Mouse (Mus musculus) kidney, adult 9 months (tissue): ENCODE measurements around the gene Trim10.
A peak's percentile ranks its signal among the peaks of the same experiment; 100 is the strongest.
"Not testable (repeated sequence)": the region's sequence is repeated elsewhere in the genome, so short reads cannot be mapped to it uniquely, and the experiment has no call there.

Experiments
- DNase-seq: peaks from one replicate; pipeline ENCODE4 v3.0.0; 2022

Trim10 gene

DNA sequence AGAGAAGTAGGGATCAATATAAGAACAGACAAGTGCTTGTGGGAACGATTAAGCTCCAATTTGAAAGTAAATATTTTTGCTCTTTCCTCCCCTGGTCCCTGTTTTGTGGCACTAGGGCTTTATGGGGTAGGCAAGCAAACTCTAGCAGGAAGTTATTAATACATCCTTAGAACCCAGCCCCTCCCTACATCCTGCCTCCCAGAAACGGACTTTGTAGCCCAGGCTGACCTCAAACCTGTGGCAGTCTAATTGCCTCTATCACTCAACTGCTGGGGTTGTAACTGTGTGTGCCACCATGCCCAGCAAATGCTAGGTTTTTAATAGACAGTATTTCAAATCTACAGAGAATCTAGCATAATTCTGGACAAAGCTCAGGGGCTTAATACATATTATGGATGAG lies 7.7 kb upstream of the Trim10 start:
- DNase-seq = no peak

DNA sequence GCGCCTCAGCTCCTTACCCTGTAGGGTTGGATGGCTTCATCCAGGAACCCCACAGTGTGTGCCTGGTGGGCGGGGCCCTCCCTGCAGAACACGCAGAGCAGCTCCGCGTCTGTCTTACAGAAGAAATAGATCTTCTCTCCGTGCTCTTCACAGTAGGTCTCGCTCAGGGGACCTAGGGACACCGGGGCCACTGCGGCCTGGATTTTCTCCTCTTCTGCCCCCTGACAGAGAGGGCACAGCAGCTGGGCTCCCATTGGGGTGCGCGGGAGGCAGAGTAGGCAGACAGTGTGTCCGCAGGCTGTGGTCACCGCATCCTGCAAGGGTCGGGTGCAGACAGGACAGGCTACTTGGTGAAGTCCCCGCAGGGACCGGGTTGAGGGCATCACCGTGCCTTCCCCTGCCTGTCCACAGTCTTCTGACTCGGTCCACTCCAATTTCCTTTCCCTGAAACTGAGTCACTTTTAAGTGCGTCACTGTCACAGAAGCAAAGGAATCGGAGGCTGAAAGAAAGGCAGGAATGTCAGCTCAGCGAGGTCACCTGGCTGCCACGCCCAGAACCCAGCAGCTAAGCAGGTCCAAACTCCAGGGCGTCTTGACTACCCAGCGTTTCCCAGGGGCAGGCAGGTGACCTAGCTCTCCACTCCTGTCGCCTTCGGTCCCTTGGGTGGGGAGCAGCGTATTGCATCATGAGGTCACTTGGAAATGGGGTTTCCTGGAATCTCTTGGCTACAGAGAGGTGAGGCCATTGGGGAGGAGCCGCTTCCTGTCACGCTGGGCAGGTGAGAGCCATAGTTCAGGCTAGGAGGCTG lies 2.5 kb upstream of the Trim10 start, which contains the start of gene Trim15:
Gene Trim15, minus strand, starts transcription at position 492 of the 809 bp plus-strand sequence.
- DNase-seq = peak; percentile 33

DNA sequence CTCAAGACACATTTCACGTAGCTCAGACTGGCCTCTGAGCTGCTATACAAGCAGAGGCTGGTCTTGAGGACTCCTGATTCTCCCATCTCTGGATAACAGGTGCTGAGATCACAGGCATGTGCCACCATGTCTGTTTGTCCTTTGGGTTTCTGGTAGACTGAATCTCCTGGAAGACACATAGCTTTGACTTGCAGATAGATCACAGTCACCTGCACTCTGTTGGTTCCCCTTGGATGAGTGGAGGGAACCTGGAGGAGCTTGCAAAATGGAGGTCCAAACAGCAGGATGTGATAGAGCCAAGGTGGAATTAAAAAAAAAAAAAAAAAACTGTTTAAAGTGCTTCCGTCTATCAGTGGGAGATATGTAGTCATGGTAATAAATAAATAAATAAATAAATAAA lies 538 bp upstream of the Trim10 start:
- no peak for DNase-seq

DNA sequence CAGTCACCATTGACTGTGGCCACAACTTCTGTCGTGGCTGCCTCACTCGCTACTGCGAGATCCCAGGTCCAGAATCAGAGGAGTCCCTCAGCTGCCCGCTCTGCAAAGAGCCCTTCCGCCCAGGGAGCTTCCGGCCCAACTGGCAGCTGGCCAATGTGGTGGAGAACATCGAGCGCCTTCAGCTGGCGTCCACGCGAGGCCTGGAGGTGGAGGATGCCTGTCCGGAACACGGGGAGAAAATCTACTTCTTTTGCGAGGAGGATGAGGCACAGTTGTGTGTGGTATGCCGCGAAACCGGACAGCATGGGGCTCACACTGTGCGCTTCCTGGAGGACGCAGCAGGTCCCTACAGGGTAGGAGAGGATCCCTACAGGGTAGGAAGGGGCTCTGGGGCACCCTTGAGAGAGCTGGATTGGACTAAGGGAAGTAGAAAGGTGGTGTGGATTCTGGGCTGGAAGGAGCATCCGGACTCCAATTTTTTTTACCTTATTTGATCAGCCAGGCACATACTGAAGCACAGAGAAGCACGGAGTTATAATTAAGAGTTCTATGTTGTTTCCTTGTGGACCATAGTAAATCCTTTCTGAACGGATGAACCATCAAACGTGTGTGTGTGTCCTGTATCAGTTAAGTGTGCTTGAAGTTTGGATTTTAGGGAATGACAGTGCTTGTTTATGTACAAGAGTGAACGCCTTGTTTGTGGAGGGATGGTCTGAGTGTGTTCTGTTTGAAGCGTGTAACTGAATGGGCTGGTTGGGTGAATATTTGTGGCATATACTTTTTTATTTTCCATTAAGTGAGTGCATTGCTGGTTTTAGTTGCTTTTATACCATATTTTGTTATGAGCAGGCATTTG lies 809 bp downstream of the Trim10 start:
- DNase-seq = no peak

DNA sequence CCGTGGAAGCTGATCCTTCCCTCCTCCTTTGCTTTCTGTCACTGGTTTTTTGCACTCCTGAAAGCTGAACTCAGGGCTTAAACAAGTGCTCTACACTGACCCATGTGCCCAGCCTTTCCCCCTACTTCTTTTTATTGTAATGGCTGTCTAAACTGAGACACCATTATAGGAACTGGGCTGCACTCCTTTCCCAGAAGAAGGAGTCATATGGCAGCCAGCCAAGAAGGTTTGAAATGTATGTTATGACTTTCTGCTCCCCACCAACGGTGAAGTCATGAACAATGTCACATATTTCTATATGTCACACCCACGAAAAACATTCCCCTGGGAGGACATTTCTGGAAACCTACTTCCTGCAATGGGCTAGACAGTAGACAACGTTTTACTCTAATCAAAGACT lies 5.3 kb downstream of the Trim10 start:
- no peak for DNase-seq

DNA sequence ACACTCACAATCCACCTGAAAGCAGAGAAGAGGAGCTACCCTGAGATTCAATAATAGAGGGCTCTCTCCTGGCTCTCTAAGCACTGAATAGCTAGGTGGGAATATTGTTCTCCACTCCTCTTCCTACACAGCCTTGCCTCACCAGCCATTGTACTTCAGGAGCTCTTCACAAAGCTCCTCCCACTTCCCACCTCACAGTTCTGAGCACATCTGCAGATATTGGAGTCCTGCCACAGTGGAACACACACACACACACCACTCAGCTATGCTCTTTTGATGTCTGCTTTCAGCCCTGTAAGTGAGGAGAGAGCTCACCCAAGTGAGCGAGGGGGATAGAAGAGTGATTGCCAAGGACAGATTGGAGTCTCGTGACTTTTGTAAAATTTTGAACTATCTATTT lies 14.0 kb downstream of the Trim10 start:
- DNase-seq = no peak

DNA sequence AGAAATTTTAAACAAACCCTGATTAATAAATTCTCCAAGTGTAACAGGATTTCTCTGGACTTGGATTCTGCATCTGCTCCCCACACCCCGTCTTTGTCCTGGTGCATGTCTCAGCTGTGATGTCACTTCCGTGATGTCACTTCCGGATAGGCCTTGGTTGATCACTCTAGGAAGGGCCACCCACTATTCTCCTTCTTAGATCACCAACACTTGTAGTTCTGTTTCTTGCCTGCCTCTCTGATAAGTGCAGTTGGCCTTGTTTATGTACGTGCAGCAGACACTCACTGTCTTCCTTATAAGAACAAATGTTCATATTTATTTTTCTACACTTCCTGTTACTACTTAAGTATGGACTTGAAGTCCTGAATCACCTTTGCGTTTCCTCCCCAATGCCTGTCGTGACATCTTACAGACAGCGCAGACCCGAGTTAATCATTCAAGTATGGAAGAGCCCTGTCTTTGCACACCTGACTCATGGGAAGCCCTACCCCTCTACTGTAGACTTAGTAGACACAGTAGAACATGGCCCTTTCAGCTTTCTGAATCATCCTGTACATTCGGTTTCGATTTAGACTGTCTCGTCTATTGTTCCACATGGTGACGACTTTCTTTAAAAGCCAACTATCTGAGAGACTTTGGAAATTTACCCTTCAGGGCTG lies 15.9 kb downstream of the Trim10 start:
- DNase-seq = no peak

DNA sequence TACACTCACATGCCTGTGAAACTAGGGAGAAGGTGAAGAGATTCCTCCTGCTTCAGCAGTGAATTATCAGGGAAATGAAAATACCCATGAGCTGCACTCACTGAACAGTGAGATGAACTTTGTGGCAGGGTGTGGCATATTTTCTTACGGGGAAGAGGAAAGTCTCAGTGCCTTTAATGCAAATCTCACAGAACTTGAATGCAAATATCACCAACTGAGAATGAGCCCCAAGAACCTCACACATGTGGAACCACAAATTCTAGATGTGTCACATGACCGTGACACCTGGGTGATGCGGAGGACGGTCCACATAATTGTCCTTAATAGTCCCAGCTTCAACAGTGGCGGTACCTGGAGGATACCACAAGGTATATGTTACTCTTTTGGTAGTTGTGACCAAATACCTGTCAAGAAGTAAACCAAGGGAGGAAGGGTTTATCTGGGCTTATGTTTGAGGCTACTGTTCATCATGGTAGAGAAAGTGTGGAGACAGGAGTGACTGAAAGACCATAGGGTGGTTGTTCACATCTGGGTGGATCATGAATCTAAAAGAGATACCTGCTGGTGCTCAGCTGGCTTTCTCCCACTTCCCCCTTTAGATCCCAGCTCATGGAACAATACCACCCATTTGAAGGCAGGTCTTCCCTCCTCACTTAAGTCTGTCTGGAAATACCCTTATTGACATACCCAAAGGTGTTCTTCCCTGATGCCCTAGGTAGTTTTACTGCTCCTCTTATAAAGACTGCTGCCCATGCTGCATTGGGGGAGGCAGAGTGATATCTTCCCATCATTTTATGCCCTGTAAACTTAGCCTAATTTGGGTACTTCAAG lies 20.9 kb downstream of the Trim10 start, which contains the start of gene Trim40:
Gene Trim40, minus strand, starts transcription at position 51 of the 831 bp plus-strand sequence.
- DNase-seq = no peak

DNA sequence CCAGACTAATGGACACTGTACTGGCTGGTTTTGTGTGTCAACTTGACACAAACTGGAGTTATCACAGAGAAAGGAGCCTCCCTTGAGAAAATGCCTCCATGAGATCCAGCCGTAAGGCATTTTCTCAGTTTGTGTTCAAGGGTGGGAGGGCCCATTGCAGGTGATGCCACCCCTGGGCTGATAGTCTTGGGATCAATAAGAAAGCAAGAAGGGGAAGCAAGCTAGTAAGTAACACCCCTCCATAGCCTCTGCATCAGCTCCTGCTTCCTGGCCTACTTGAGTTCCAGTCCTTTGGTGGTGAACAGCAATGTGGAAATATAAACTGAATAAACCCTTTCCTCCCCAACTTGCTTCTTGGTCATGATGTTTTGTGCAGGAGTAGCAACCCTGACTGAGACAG lies 22.1 kb downstream of the Trim10 start:
- DNase-seq = not testable (repeated sequence)

DNA sequence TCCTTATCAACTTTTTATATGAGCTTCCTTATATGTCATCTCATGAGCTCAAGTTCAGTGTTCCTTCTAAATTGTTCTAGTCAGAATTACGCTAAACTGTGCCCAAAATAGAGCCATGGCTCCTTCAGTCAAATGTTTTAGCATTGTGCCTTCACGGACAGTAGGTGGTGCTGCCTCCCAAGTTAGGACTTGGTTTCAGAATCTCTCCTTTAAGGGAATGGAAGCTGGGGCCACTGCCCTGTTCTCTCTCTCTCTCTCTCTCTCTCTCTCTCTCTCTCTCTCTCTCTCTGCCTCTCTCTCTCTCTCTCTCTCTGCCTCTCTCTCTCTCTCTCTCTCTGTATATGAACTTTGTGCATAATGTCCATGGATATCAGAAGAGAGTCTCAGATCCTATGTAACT lies 23.0 kb downstream of the Trim10 start:
- peak; percentile 40 for DNase-seq

DNA sequence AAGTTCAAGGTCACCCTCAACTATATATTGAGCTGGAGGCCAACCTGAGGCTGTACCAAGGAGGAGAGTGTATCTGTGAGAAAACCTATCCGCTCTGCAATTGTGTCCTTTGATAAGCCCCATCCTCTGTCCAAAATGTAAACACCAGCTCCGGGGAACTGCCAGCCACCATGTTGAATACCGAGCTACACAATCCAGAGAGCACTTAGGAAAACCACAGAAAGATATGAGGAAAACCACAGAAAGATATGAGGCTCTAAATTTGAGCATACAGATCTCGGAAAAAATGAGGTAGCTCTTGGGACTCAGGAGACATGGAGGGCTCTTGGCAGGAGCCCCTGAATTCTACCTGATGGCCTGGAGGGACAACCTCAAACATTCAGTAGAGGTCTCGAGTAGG lies 24.0 kb downstream of the Trim10 start:
- no peak for DNase-seq

DNA sequence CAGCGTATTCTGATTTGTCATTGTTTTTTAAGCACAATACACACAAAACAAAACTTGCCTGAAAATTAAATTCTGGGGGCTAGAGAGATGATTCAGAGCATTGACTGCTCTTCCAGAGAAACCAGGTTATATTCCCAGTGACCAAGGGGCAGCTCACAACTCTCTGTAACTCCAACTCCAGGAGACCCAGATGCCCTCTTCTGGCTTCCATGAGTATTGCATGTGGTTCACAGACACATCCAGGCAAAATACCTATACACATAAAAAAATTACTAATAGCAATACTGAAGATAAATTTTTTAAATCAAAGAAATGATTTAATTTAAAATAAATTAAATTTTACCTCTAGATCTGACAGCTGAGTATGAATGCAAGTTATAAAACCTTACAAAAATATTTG lies 27.2 kb downstream of the Trim10 start:
- DNase-seq = peak; percentile 52

DNA sequence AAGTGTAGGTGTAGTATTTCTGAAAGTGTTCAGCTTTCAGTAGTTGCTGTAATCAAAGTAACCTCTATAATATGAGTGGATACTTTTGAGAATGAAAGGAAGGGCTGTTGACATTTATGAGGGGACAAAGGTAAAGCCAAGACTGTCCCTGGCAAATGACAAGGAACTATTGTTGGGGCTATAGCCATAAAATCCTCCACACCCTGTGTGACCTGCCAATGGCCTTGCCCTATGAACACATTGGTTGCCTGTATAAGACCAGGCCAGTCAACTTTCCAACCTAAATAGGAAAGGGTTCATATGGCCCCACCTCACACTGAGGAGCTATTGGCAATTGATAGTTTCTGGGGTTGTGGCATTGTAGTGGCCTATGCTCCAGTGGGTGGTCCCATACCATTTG lies 27.7 kb downstream of the Trim10 start:
- no peak for DNase-seq

DNA sequence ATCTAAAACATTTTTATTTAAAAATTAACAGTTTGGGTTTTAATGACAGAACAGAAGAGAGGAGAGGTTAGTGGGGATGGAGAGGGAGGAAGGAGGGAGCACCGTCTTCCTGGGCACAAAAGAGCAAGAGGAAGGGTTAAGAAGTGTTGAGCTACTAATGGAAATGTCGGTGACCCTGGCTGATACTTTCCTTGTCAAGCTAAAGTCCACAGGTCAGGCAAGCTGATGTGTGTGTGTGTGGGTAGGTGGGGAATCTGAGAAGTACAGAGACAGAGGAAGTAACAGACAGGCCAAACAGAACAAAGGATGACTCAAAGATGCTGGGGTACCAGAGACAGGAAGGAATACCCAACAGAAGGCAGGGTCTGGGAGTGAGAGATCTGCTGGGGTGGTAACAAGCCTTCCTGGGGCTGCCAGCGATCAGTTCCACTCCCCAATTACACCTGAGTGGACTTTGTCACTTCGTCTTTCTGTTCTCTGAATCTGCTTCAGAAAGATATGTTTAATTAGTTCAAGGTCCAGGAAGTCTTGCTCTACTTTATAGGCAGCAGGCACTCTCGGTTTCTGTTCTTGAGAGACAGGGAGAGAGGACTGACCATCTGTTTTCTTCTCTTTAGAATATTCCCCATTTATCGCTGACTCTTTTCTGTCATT lies 28.3 kb downstream of the Trim10 start, which contains the start of gene Trim31:
Gene Trim31, plus strand, starts transcription at position 567 of the 654 bp plus-strand sequence.
- DNase-seq = no peak

DNA sequence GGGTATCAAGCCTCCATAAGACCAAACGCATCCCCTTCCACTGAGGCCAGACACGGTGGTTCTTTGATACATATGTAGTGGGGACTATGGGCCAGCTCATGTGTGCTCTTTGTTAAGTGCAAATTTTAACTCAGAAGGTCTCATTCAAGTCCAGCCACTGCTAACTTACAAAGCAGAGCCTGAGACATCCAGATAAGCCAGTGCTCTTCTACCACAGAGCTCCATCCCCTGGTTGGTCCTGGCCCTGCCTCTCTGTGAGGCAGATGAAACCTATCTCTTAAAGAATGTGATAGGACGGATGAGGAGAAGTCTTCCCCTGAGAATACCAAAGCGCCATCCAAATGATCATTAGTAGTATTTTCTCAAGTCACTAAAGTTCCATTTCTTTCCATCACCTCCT lies 30.0 kb downstream of the Trim10 start:
- no peak for DNase-seq

DNA sequence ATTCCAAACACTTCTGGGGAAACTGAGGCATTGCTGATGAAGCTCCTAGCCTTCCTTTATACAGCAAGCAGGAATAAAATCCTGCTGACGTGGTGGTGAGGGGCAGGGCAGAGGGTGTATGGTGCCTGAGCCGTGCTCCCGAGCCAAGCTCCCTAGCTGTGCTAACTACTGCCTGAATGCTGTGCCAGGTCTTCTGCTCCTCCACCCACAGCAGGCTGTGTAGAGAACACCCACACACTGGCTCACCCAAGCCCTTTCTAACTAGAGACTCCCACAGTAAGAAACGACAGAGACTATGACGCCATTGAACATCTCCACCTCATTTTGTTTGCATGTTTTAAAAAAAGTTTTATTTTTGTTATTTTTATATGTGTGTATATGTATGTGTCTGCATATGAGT lies 30.6 kb downstream of the Trim10 start:
- no peak for DNase-seq

DNA sequence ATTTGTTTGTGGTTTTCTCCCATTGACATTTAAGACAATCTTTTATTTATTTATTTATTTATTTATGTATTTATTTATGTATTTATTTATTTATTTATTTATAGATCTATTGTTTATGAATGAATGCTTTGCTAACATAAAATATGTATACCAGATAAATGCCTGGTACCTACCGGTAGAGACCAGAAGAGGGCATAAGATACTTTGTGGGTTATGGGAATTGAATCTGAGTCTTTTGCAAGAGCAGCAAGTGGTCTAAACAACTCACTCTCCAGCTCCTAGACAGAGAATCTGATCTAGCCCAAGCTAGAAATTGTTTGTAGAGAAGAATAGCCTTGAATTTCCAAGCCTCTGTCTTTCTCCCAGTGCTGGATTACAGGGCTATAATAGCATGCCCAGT lies 31.3 kb downstream of the Trim10 start:
- DNase-seq = no peak

DNA sequence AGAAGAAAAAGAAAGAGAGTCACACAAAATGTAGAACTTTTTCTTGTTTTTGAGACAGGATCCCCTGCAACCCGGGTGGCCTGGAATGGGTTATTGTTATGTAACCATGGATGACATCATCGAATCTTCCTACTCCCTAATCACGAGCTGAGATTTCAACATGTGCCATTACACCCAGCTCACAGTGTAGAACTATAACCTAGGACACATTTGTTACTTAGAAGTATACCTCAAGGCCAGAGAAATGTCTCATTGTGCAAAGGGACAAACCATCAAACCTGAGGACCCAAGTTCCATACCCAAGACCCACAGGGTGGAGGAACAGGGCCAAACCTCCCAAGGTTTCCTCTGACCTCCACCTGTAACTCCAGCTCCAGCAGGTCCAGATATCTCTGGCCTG lies 34.3 kb downstream of the Trim10 start:
- DNase-seq = no peak

DNA sequence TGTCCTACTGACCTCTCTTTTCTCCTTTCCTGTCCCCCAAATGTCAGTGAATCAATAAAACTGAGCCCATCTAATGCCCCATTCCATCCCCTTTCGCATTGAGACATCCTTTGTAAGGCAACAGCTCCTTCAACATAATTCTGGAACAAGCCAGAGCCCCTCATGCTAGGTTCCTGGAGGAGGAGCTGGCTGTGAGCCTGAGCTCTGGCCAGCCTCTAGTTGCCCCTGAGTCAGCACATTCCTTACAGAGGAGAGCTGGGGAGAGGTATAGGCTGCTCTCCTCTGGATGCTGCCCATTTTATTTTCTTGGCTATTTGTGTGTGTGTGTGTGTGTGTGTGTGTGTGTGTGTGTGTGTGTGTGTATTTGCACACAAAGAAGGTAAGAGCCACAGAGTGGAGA lies 38.9 kb downstream of the Trim10 start:
- DNase-seq = no peak

DNA sequence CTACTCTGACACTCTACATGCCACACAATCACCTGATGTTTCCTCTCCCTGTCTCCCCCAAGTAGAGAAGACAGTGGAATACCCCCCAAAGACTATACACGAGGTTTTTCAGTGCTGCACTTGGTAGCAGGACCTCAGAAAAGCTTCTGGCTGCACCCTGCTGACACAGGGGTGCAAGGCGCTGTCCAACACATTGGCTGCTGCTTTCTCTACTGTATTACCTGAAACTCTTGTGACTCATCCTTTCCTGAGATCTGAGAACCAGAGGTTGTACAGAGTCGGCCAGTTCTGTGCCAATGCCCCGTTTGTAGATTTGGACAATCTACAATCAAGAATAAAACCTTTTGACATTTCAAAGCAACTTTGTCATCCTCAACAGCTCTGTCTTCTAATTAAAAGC lies 40.4 kb downstream of the Trim10 start:
- no peak for DNase-seq

DNA sequence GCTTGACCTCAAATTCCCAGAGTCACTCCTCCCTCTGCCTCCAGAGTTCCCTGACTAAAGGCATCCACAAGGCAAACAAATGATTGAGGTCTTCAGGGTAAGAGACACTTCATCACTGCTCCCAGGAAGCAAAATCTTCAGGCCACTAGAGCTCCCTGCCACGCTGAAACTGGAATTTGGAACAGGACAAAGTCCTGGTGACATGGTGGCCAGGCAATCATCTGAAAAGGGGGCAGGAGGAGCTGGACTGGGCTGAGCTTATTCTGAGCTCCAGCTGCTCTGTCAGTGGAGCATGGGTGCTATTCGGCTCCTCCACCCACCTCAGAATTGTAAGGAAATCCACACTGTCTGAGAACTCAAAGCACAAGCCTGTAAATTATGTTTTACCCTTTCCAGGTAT lies 42.7 kb downstream of the Trim10 start:
- DNase-seq = peak; percentile 21

DNA sequence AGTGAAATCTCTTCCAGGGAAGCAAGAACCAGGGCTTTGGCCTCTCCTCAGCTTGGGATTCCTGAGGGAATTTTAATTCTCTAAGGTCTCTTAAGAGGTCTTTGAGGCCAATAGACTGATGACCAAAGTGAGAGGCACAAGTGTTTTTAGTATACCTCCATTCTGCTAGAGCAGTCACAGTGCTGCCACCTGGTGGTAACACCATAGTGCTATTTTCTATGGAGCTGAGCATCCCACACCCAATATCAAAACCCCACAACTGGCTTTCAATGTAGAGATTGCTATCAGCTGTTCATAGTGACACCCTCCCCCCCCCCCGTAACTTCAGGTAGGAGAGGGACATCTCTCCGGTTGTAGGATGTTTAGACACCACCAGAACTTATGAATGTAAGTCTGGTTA lies 44.7 kb downstream of the Trim10 start:
- peak; percentile 81 for DNase-seq
